ENCODE assay signal across 11 mouse cellular contexts in the genomic region with DNA sequence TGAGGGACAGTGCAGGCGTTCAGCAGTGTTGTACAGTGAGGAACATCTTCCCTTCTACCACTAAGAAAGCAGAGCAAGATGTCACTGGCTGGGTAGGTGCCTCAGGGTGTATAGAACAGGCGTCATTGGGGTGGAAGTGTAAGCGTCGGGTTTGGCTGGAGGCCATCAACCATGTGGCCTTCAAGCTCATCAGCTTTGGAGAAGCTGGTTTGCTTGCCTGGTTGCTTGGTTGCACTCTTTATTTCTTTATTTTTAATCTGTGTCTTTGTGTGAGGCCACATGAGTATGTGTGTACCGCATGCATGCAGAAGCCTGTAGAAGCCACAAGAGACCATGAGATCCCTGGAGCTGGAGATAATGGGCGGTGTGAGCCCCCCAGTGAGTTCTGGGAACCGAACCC. TPM values are rescaled to one million over a fixed set of nuclear protein-coding genes. Genes with fewer than 3 reads are reported as not detected.
"Had no signal": no experiment of that assay in that cellular context is flagged by ENCODE, and none has a peak within 500 bp of the region (broad histone marks: within the 10 kb centered on the region; RNA-seq: fewer than 3 reads in every experiment).

No protein-coding gene starts in this region.

- H3K36me3 ChIP-seq: kidney, embryonic 15.5 days; limb, embryonic 13.5 days; midbrain, embryonic 10.5 days had no signal

- H3K27me3 ChIP-seq: kidney, embryonic 15.5 days; limb, embryonic 13.5 days had no signal

- H3K4me3 ChIP-seq: kidney, embryonic 15.5 days; limb, embryonic 13.5 days; midbrain, embryonic 10.5 days; myocyte had no signal

- ATAC-seq: intestine, embryonic 16.5 days had no signal

- H3K4me2 ChIP-seq: kidney, embryonic 15.5 days; limb, embryonic 13.5 days had no signal

- H3K4me1 ChIP-seq: kidney, embryonic 15.5 days; midbrain, embryonic 10.5 days had no signal

- H3K9me3 ChIP-seq: kidney, embryonic 15.5 days; limb, embryonic 13.5 days; midbrain, embryonic 10.5 days had no signal

- DNase-seq: kidney, adult 2 months; kidney, postnatal 14 days; left cerebral cortex, postnatal 4 days; midbrain, embryonic 14.5 days; thymus, postnatal 36 days had no signal

- H3K27ac ChIP-seq: kidney, embryonic 15.5 days; limb, embryonic 13.5 days; liver, embryonic 14.5 days; midbrain, embryonic 10.5 days had no signal

- H3K9ac ChIP-seq: kidney, embryonic 15.5 days; limb, embryonic 13.5 days; liver, embryonic 14.5 days had no signal

RNA-seq across cellular contexts. Expression of a gene that starts 47.3 kb away (rescaled TPM):
- polyA plus RNA-seq: myocyte had no signal
